Mouse (Mus musculus): ENCODE results near the gene Ext2. TPM values are rescaled to one million over a fixed set of nuclear protein-coding genes. Genes with fewer than 3 reads are reported as not detected.

Ext2 gene
- polyA plus RNA-seq, 1 experiment from 2014 or later: 69.7 TPM

GRCm38 (mm10) chr2:93699346-93699745 is 123.0 kb downstream of the Ext2 start:
- ATAC-seq (ENCODE audit: low FRiP score): no peak
- Histone ChIP-seq H3K9ac (replicated peaks) (no peak overlapping the region), H3K9me3 (replicated peaks) (no peaks in the 10 kb centered on the region), H3K27ac (replicated peaks) (no peak overlapping the region), H3K27me3 (replicated peaks) (no peaks in the 10 kb centered on the region), H3K4me1 (peaks cover 12% of the 10 kb centered on the region; the same call in 1 of the 2 replicates), H3K4me3 (replicated peaks) (no peak overlapping the region), H3K36me3 (peaks cover 18% of the 10 kb centered on the region), H3K4me2 (no peak overlapping the region)
- 90% methylated on average over 2 of the region's 2 CpGs for WGBS

DNA sequence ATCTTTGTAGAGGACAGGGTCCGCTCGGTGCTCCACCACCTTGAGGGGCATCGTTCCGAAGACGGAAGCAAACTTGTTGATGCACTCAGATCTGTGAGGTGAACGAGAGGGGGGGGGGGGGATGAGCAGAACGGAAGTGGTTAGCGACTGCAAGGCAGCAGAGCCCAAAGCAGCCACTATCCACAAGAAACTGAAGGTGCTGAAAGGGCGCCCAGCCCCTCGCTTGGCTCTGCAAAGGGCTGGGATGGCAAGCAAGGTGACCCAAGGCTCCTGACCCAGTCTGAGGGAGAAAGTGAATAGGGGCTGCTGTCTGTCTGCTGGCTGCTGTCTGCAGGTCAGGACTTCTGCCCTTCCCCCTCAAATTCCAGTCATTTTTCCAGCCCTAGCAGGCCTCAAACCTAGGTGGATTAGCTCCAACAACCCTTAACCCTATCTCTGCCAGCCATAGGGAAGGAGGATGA is 126.2 kb downstream of the Ext2 start:
- no peak overlapping the region for H3K9ac ChIP-seq (replicated peaks)
- no peak for ATAC-seq (ENCODE audit: low FRiP score)
- H3K4me2 ChIP-seq: no peak overlapping the region
- H3K4me1 ChIP-seq: 0 out of 2 replicates have a peak, but pooled peaks cover 3% of the 10 kb centered on the region
- no peaks in the 10 kb centered on the region for H3K9me3 ChIP-seq (replicated peaks)
- 75% methylated on average over 9 of the region's 10 CpGs for WGBS
- H3K27me3 ChIP-seq (replicated peaks): no peaks in the 10 kb centered on the region
- peaks cover 10% of the 10 kb centered on the region for H3K36me3 ChIP-seq
- H3K4me3 ChIP-seq (replicated peaks): no peak overlapping the region
- no peak overlapping the region for H3K27ac ChIP-seq (replicated peaks)

- H3K4me3 ChIP-seq (replicated peaks): no peak overlapping the region
These were observed 129.3 kb downstream of the Ext2 start for GRCm38 (mm10) chr2:93693101-93693500.

DNA sequence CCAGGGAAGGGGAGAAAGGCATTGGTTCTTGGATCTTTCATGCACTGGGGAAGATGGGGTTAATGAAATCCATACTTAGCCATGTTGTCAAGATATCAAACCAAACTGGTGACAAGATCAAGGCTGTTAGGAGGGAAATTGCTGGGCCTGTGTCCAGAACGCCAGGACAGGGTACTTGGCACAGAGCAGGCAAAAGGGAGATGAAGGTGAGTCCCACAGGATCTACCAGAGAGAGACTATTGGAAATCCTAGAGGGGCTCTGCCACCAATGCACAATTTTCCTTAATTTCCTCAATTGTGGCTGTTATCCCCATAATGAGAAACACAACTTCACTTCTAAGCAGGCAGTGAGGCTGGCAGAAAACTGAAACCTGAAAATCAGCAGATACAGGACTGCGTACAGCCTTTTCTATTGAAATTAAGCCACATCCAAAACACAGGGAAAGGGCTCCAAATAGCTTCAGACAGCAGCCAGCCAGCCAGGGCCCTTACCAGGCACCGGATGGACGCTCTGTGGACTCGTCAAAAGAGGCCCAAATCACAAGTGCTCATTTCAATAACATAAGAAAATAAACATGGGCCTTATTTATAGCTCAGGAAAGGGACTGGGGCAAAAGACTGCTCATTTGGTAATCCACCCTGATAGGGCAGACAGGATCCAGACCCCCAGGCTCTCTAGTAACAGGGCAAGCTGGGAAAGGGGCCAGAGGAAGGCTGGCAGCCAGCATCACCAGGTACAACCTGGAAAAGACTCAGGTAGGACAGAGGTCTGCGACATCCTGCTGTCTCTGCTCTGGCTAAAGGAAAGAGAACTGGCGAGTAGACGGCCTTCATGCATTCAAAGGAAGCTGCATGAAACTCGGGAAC is 132.1 kb downstream of the Ext2 start:
- H3K27me3 ChIP-seq (replicated peaks): no peaks in the 10 kb centered on the region
- no peak overlapping the region for H3K4me3 ChIP-seq (replicated peaks)
- no peaks in the 10 kb centered on the region for H3K9me3 ChIP-seq (replicated peaks)
- no peak overlapping the region for H3K9ac ChIP-seq (replicated peaks)
- no peak overlapping the region for H3K4me2 ChIP-seq
- peaks cover 4% of the 10 kb centered on the region; the same call in 1 of the 2 replicates for H3K36me3 ChIP-seq
- H3K27ac ChIP-seq (replicated peaks): no peak overlapping the region; the same call in 1 of the 2 replicates
- WGBS: 81% methylated on average over 9 of the region's 9 CpGs
- 0 out of 2 replicates have a peak, but pooled peaks cover 3% of the 10 kb centered on the region for H3K4me1 ChIP-seq
- no peak for ATAC-seq (ENCODE audit: low FRiP score)

More at GRCm38 (mm10) chr2:93693101-93693500, 129.3 kb downstream of the Ext2 start:
- H3K4me2 ChIP-seq: no peak overlapping the region
- H3K9ac ChIP-seq (replicated peaks): no peak overlapping the region
- WGBS: 57% methylated on average over 4 of the region's 4 CpGs
- H3K27me3 ChIP-seq (replicated peaks): no peaks in the 10 kb centered on the region
- peaks cover 5% of the 10 kb centered on the region; the same call in 1 of the 2 replicates for H3K36me3 ChIP-seq
- 0 out of 2 replicates have a peak, but pooled peaks cover 7% of the 10 kb centered on the region for H3K4me1 ChIP-seq
- no peak overlapping the region for H3K27ac ChIP-seq (replicated peaks)
- ATAC-seq (ENCODE audit: low FRiP score): no peak
- H3K9me3 ChIP-seq (replicated peaks): no peaks in the 10 kb centered on the region

GRCm38 (mm10) chr2:93683674-93684073 is 138.7 kb downstream of the Ext2 start:
- ATAC-seq (ENCODE audit: low FRiP score): no peak
- H3K9me3 ChIP-seq (replicated peaks): no peaks in the 10 kb centered on the region
- no peaks in the 10 kb centered on the region for H3K36me3 ChIP-seq
- WGBS: 64% methylated on average over 8 of the region's 8 CpGs
- no peaks in the 10 kb centered on the region for H3K4me1 ChIP-seq
- no peaks in the 10 kb centered on the region for H3K27me3 ChIP-seq (replicated peaks)
- no peak overlapping the region for H3K4me2 ChIP-seq
- no peak overlapping the region for H3K27ac ChIP-seq (replicated peaks)
- no peak overlapping the region for H3K9ac ChIP-seq (replicated peaks)
- no peak overlapping the region for H3K4me3 ChIP-seq (replicated peaks)

GRCm38 (mm10) chr2:93682601-93683202 is 139.7 kb downstream of the Ext2 start:
- ATAC-seq (ENCODE audit: low FRiP score): no peak
- Histone ChIP-seq H3K27me3 (replicated peaks) (no peaks in the 10 kb centered on the region; the same call in 1 of the 2 replicates), H3K9me3 (replicated peaks) (no peaks in the 10 kb centered on the region), H3K9ac (replicated peaks) (no peak overlapping the region), H3K36me3 (no peaks in the 10 kb centered on the region), H3K27ac (replicated peaks) (no peak overlapping the region), H3K4me1 (no peaks in the 10 kb centered on the region), H3K4me3 (replicated peaks) (no peak overlapping the region), H3K4me2 (no peak overlapping the region)
- 84% methylated on average over 7 of the region's 7 CpGs for WGBS

GRCm38 (mm10) chr2:93681321-93681720 is 141.0 kb downstream of the Ext2 start:
- H3K27ac ChIP-seq (replicated peaks): no peak overlapping the region
- H3K27me3 ChIP-seq (replicated peaks): no peaks in the 10 kb centered on the region; the same call in 1 of the 2 replicates
- 69% methylated on average over 5 of the region's 5 CpGs for WGBS
- no peaks in the 10 kb centered on the region for H3K4me1 ChIP-seq
- H3K9ac ChIP-seq (replicated peaks): no peak overlapping the region
- H3K9me3 ChIP-seq (replicated peaks): no peaks in the 10 kb centered on the region
- H3K4me3 ChIP-seq (replicated peaks): no peak overlapping the region
- H3K36me3 ChIP-seq: no peaks in the 10 kb centered on the region
- no peak overlapping the region for H3K4me2 ChIP-seq
- ATAC-seq (ENCODE audit: low FRiP score): no peak

GRCm38 (mm10) chr2:93677231-93677630 is 145.1 kb downstream of the Ext2 start:
- Histone ChIP-seq H3K9me3 (replicated peaks) (no peaks in the 10 kb centered on the region), H3K27me3 (replicated peaks) (no peaks in the 10 kb centered on the region; the same call in 1 of the 2 replicates), H3K36me3 (no peaks in the 10 kb centered on the region), H3K4me1 (no peaks in the 10 kb centered on the region), H3K9ac (replicated peaks) (no peak overlapping the region), H3K4me2 (no peak overlapping the region), H3K27ac (replicated peaks) (no peak overlapping the region), H3K4me3 (replicated peaks) (no peak overlapping the region)
- 81% methylated on average over 14 of the region's 14 CpGs for WGBS
- no peak for ATAC-seq (ENCODE audit: low FRiP score)

- no peak for ATAC-seq (ENCODE audit: low FRiP score)
- H3K4me3 ChIP-seq (replicated peaks): no peak overlapping the region
- H3K27ac ChIP-seq (replicated peaks): no peak overlapping the region
- H3K9me3 ChIP-seq (replicated peaks): no peaks in the 10 kb centered on the region
- 64% methylated on average over 15 of the region's 15 CpGs for WGBS
- no peaks in the 10 kb centered on the region for H3K36me3 ChIP-seq
- H3K27me3 ChIP-seq (replicated peaks): 0 out of 2 replicates have a peak, but pooled peaks cover 3% of the 10 kb centered on the region
- H3K4me2 ChIP-seq: no peak overlapping the region
- H3K4me1 ChIP-seq: no peaks in the 10 kb centered on the region
- no peak overlapping the region for H3K9ac ChIP-seq (replicated peaks)
These were observed 150.7 kb downstream of the Ext2 start for GRCm38 (mm10) chr2:93671573-93672184.

- H3K27me3 ChIP-seq (replicated peaks): 0 out of 2 replicates have a peak, but pooled peaks cover 3% of the 10 kb centered on the region
- no peak for ATAC-seq (ENCODE audit: low FRiP score)
These were observed 156.1 kb downstream of the Ext2 start for GRCm38 (mm10) chr2:93666146-93666858.

DNA sequence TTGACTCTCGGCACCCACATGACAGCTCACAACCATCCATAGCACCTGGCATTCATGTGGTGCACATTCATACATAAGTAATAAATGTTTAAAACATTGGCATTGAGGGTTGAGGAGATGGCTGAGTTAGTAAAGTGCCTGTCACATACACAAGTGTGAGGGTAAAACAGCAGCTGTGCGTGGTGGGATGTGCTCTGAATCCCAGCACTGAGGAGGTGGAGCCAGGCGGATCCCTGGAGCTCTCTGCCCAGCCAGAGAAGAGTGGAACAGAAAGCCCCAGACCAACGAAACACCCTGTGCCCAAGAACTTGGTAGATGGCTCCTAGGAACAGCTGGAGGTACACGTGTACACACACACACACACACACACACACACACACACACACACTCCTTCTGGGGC is 156.9 kb downstream of the Ext2 start:
- H3K9ac ChIP-seq (replicated peaks): no peak overlapping the region
- no peak overlapping the region for H3K4me3 ChIP-seq (replicated peaks)
- no peak for ATAC-seq (ENCODE audit: low FRiP score)
- peaks cover 8% of the 10 kb centered on the region; the same call in 1 of the 2 replicates for H3K4me1 ChIP-seq
- no peak overlapping the region for H3K4me2 ChIP-seq
- no peaks in the 10 kb centered on the region for H3K36me3 ChIP-seq
- H3K9me3 ChIP-seq (replicated peaks): no peaks in the 10 kb centered on the region
- WGBS: 88% methylated on average over 5 of the region's 5 CpGs
- H3K27me3 ChIP-seq (replicated peaks): peaks cover 5% of the 10 kb centered on the region; the same call in 1 of the 2 replicates
- H3K27ac ChIP-seq (replicated peaks): no peak overlapping the region

More at GRCm38 (mm10) chr2:93666146-93666858, 156.1 kb downstream of the Ext2 start:
- WGBS: 49% methylated on average over 3 of the region's 3 CpGs
- H3K9ac ChIP-seq (replicated peaks): no peak overlapping the region
- H3K36me3 ChIP-seq: no peaks in the 10 kb centered on the region
- H3K4me1 ChIP-seq: peaks cover 8% of the 10 kb centered on the region; the same call in 1 of the 2 replicates
- H3K27ac ChIP-seq (replicated peaks): no peak overlapping the region
- no peak overlapping the region for H3K4me3 ChIP-seq (replicated peaks)
- H3K4me2 ChIP-seq: no peak overlapping the region
- H3K9me3 ChIP-seq (replicated peaks): no peaks in the 10 kb centered on the region

Data from neural tube, embryonic 15.5 days (tissue).